Mouse (Mus musculus): ENCODE measurements around the gene Gm28372.

Gm28372 gene

DNA sequence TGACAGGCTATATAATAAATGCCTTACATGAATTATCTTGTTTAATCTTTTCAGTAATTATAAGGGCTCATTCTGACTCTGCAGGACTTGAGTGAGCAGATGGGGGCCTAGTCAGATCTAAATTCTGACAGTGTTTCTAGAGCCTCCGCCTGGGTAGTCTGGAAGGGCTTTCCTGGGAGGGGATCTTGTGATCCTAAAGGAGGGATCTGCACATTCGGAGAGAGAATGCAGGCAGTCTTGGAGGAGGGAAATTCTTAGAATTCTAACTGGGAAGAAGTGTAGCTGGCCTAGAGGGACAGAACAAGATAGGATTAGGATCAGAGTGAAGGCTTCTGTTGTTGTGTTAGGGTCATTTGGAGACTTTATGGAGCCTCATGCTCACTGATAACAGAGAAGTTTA is 47.2 kb downstream of the Gm28372 start:
- no peak for DNase-seq

DNA sequence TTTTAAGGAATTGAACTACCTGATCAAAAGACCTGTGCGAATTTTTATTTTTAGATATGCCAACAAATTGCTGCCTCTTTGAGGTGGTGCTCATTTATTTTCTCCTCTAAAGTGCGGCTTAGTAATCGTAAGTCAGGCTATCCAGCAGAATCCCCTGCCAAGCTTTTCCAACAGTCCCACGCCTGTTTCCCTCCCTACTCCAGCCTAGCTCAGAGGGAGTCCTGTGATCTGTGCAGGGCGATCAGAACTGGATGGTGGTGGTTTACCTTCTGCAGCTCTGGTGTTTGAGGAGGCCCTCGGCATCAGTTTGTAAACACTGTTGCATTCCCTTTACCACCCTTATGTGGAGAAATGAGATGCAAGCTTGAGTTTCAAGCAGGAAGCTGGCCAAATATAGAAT is 48.4 kb downstream of the Gm28372 start:
- DNase-seq, result no peak

DNA sequence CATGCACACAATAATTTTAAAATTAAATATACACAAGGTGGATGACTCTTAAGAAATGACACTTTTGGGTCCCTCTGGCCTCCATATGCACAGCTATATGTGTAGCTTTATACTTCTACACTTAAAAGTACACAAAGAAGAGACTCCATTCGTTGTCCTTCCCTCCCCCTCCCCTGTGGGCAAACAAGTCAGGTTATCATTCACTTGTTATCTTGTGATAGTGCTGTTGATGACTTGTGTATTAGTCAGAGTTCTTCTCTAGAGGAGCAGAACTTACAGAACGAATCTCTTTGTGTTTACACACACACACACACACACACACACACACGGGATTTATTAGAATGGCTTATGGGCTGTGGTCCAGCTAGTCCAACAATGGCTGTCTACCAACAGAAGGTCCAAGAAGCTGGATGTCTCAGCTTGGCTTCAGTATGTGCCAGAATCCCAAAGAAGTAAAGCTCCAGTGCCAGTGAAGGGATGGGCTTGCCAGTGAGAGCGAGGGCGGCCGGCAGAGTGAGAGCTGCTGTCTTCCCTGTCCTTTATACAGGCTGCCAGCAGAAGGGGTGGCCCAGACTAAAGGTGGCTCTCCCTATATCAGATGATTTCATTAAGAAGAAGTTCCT is 49.8 kb downstream of the Gm28372 start:
- no peak for DNase-seq
